Mouse (Mus musculus) lung, postnatal 0 days (tissue): ENCODE data around the gene Nsun7.

Source experiments
- CTCF ChIP-seq: IDR thresholded peaks from 2 replicates; pipeline ENCODE4 v1.5.1; 2016; ENCODE audit warnings: antibody characterized with exemption, mild to moderate bottlenecking
- EP300 ChIP-seq: IDR thresholded peaks from 2 replicates; pipeline ENCODE4 v1.6.1; 2016; ENCODE audit warnings: antibody characterized with exemption, mild to moderate bottlenecking, control low read depth

DNA sequence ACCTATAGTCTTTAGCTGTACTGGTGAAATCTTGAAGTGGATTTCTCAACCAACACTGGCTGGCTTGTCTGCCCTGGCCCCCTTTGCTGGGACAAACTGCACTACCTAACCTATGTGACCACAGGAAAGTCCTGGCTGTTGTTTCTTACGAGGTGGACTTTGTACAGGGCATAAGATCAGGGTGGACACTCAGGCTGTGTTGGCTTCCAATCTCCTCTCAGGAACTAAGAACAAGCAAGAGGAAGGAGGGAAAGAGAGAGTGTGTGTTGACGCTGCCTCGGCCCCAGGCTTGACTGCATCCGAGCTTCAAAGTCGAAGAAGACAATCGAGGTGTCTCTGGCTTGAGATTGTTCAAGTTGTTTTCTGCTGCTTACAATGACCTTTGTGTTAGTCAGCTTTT lies 87.1 kb downstream of the Nsun7 start:
- no peak for TF ChIP-seq CTCF
- no peak for TF ChIP-seq EP300
